Mouse (Mus musculus) brain, embryonic 18.5 days (tissue): ENCODE data around the gene Gstz1.
"Not testable (repeated sequence)": the region's sequence is repeated elsewhere in the genome, so short reads cannot be mapped to it uniquely, and the experiment has no call there.

ENCODE experiments used
- DNase-seq: peaks from one replicate; pipeline ENCODE4 v3.0.0-alpha.2; 2012; ENCODE audit warnings: low read depth, low spot score

Gene Gstz1

DNA sequence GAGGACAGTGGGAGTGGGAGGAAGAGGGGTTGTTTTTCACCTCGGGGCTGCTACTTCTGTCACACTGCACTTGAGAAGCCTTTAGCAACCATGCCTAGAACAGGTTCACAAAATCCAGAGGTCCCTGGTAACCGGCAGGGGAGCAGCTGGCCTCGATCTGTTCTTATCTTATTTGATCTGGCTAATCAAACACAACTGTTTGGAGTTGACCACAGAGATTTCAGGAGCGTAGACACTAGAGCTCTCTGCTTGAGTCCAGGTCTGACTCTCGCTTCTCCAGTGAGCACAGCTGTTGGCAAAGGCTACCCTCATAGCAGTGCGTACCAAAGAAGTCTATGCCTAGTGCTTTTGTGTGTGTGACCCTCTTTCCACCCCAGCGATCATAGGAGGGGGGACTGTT lies 11.1 kb downstream of the Gstz1 start:
- no peak for DNase-seq

DNA sequence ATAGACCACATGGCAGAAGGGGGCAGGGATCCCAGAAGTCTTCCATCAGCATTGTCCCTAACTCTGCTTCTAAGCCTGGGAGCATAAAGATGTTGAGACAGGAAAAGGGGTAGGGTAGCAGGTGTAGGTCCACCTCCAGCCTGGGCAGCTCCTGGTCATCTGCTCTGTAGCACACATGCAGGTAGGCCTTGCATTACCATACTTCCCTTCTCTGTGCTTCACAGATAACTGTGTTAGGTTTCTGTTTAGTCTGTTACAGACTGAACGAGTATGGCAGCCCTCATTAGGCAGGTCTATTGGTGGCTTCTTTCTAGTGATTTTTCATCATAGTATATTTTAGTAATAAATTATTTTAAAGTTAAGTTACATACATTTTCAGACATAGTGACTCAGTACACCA lies 13.3 kb downstream of the Gstz1 start:
- DNase-seq = no peak

DNA sequence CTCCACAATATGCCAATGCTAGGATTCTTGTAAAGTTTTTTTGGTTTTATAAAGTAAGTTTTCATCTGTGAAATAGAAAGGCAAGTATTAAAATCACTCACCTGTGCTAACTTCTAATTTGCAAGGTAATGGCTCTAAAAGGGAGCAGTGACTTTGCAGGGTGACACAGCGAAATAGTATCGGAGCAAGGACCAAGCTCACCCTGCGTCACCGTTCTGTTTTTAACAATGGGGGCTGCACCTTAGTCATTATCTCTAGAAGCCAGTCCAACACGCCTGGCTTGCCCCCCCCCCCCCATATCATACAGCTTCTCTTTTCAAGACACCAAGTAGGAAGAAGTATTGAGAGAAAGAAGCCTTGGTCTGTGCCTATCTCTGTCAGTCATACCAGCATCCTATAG lies 13.8 kb downstream of the Gstz1 start:
- DNase-seq = no peak

DNA sequence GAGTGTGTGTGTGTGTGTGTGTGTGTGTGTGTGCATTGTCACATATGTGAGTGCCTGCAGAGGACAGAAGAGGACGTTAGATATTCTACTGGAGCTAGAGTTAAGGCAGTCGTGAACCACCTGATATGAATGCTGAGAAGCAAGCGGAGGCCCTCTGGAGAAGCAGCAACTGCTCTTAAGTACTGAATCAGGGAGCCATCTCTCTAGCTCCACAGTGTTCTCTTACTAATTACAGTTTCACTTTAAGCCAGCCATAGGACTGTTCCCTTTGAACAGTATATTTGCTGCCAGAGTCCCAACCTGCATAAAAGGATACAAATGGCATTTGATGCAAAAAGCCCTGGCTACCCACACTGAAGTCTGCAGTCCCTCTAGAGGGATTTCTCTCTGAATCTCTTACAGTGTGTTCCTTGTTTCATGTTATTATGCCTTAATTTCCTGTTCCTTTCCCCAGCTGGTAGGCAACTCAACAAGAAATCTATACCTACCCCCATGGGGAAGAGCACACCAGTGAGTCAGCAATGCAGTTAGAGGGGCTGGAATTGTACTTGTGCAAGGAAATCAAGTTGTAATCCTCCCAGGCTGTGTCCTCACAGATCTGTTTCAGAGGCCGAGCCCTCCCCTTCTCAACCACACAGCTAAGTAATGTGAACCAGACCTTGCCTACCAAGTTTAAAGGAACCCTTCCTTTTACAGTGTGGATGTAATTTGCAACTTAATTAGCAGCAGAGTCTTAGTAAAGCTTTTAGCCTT lies 28.4 kb downstream of the Gstz1 start:
- DNase-seq = no peak

DNA sequence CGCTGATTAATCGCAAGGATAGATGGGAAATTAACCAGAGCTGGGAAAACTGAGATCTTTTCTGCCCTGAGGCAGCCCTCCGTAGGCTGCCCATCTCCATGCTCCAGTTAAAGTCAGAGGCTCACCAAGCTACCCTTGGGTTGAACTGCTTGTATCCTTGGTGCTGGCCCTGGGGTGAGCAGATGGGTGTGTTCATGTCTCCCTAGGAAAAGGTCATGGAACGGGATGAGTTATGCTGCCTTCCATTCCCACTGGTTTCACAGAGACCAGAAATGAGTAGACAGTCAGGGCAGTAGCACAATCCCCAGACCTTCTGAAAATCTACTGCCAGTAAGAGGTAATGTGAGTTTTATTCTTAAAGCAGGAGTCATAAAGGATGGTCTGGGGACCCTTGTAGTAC lies 30.7 kb downstream of the Gstz1 start:
- no peak for DNase-seq

DNA sequence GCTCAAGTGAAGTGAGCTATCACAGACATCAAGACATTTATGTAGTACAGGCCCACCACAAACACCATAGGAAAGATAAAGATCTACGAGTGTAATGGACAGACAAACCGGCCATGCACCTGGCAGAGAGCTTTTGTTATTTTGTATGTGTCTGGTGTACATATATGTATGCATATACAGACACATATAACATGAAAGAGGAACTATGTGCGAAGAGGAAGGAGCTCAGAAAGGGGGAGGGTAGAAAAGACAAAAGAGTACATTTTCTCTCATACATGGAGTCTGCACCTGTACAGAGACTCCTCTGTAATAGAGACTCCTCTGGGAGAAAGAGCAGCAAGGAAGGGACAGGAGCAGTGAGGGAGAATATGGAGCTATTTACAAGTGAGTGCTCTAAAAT lies 46.0 kb downstream of the Gstz1 start:
- DNase-seq = no peak

DNA sequence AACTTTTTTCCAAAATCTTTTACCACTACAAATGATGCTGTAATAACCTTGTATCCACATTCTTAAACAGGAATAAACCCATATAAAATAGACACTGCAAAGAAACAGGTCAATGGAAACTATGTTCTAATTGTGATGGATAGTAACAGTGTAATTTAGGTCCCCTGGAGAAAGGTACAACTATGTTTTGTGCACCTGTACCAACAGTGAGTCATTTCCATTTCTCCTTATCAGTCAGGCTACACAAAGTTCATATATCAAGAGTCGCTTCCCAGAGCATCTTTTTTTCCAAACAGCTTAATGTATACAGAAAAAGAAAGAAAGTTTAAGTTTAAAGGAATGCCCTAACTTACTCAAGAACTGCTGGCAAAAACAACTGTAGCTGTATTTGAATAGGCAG lies 48.1 kb downstream of the Gstz1 start:
- no peak for DNase-seq

DNA sequence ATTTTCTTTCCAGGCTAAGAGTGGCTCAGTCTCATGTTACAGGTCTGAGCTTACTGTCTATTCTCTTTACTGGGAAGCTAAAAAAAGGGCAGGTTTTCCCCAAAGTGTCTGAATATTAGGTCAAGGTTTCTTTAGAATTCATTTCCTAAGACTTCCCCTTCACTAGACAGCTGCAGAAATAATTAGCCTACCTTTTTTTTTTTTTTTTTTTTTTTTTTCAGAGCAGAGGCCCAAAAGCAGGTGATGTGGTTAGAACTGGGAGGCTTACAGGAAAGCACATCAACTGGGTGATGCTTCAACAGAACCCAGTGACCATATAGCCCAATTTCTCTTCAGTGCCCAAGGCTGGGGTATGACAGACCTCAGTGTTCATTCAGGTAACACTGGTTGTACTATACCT lies 49.3 kb downstream of the Gstz1 start:
- no peak for DNase-seq

DNA sequence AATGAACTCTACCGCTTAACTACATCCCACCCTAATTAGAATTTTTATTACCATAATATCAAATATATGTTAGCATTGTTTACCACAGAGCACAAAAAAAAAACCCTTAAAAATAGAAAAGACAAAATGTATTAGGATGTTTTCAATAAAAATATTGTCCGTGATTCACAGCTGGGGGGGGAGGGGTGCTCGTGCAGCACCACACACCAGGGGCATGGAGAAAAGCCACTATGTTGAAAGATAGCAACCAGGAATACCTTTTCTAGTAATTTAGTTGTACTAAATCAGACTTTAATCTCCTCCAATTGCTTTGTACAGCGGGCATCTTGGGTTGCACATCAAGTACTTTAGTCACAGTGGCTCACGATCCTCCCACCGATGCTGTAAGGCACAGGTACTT lies 51.8 kb downstream of the Gstz1 start:
- DNase-seq = no peak

DNA sequence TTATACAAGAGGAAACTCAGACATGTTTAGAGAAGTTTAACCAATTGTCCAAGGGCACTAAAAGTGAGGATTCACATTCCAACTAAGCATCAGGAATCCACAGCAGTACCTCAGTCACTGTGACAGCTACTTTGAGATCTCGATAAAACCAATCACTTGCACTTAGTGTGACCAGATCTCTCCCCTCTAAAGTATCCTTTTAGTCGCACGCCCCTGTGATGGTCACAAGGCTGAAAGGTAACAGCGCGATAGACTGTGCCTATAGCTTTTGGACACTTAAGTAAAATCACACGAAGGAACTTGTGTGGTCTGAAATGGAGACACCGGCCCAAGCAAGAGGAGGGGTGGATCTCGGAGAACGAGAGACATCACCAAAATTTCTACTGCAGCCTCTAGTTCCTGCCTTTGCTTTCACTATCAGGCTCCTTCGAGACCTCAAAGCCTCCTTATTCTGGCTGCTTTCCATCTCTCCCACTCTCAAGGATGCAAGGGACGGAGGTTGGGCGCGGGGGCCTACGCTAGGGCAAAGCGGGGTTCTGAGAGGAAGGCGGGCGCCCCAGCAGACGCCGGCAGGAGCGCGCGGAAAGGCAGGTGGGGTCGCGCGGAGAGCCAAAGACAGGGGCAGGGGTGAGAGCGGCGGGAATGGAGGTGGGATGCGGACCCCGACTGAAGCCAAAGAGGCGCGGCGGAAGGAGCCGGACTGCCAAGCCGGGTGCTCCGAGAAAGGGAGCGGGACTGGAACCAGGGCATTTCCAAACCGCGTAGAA lies 52.4 kb downstream of the Gstz1 start, which contains the start of gene Samd15:
Gene Samd15, plus strand, starts transcription at position 518 of the 767 bp plus-strand sequence.
- DNase-seq = no peak

DNA sequence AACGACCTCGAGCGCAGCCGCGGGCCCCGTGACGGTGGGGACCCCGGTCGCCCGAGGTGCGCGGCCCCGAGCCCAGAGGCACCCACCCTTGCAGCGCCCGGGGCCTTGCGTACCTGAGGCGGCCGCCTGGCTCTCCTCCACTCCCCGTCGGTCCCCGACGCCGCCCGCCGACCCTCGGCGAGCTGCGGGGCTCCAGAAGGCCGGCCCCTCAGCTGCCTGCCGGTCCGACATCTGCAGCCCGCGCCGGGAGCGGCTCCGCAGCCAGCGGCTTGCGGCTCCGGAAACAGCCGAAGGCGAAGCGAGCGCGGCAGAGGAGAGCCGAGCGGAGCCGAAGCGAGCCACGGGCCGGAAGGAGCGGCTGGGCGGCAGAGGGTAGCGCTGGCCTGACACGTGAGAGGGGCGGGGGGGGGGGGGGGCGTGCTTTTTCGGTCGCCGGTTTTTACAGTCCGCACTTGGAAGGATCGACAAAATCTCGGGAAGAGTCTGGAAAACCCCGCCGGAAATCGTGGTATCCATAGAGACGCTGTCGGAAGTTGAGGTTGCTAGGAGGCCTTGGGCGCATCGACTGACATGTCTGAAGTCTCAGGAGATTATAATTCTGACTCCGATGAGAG lies 53.1 kb downstream of the Gstz1 start, which contains the start of gene Tmed8:
Gene Tmed8, minus strand, starts transcription at position 482 of the 614 bp plus-strand sequence.
- peak; percentile 74 for DNase-seq

DNA sequence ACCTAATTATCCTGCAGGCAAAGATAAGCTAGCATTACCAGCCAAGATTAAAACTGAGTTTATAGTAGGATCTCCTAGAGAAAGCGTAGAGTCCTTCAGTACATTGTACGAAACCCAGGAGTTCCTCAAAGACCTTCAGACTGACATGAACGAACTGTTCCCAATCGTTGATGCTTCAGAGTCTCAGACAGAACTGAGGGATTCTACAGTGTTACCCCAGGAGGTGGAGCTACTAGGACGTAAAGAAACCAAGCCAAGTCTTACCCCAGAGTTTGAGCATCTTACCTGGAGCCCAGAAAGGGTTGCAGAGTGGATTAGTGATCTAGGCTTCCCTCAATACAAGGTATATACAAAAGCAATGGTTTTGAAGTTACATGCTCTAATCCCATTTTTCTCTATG lies 54.7 kb downstream of the Gstz1 start:
- DNase-seq = no peak

DNA sequence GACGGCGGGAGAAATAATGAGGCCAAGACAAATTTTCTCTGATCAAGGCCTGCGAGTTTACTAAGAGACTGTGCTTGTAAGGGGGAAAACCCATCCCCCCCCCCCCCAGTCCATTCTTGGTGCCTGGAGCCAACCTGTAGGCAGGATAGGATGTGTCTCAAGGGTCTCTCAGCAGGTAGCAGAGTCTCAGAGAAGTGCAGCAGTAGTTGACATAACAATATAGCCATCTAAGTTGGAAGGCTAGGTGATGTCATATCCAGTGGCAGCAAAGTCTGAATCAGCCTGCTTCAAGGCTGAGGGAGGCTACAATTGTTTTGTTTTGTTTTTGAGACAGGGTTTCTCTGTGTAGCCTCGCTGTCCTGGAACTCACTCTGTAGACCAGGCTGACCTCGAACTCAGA lies 58.8 kb downstream of the Gstz1 start:
- DNase-seq = not testable (repeated sequence)

DNA sequence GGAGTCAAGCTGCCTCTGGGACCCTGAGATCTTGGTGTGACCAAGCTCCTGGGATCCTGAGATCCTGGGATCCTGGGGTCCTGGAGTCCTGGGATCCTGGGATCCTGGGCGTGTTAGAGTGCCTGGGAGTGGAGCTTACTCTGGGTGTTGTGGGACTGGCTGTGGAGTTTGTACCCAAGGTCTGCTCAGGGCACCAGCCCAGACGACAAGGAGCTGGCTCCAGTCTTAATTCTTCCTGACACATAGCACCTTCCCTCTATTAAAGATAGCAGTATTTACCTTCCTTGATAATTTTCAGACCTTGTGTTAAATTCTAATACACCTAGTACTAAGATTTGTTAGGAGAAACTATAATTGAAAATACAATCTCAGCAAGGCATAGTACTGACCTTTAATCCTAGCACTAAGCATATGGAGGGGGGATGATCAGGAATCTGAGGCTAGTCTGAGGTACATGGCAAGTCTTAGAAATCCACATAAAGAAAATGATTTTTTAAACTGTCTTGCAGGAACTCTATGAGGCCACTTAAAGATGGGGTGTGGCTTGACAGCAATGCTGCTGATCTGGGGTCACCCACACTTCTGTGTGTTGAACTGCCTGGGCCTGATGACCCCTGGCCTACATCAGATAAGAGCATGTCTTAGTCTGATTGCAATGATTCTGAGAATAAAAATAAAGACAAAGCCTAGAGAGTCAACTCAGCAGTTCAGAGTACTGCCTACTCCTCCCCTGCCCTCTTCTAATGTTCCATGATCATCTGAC lies 66.1 kb downstream of the Gstz1 start:
- DNase-seq = no peak
